Mouse (Mus musculus) stomach, postnatal 0 days (tissue): ENCODE results near the gene Clcn7. TPM values are rescaled to one million over a fixed set of nuclear protein-coding genes. Genes with fewer than 3 reads are reported as not detected.

ENCODE experiments used
- ATAC-seq: fragments of 200-750 bp; cut with Nextera tagmentation; 2 replicates; pipeline ENCODE4 v1.8.0; 2017; ENCODE audit not compliant: low FRiP score, low TSS enrichment
- DNase-seq: peaks from one replicate; pipeline ENCODE4 v3.0.0-alpha.2; 2016; ENCODE audit warnings: low spot score
- H3K27ac ChIP-seq: fragments of 300-500 bp; sonication (generic); replicated peaks from 2 replicates; pipeline ENCODE4 v1.5.1; 2014; ENCODE audit warnings: mild to moderate bottlenecking, control low read depth
- H3K27me3 ChIP-seq: fragments of 300-500 bp; sonication (generic); 2 replicates; pipeline ENCODE4 v1.6.1; 2014; ENCODE audit warnings: low read length; ENCODE audit not compliant: control insufficient read depth, insufficient read depth
- H3K36me3 ChIP-seq: fragments of 300-500 bp; sonication (generic); 2 replicates; pipeline ENCODE4 v1.6.1; 2014; ENCODE audit warnings: low read length, mixed read lengths; ENCODE audit not compliant: control insufficient read depth, insufficient read depth
- H3K4me1 ChIP-seq: fragments of 300-500 bp; sonication (generic); replicated peaks from 2 replicates; pipeline ENCODE4 v1.6.1; 2014; ENCODE audit warnings: antibody characterized with exemption; ENCODE audit not compliant: control insufficient read depth, insufficient read depth
- H3K4me2 ChIP-seq: fragments of 300-500 bp; sonication (generic); replicated peaks from 2 replicates; pipeline ENCODE4 v1.6.1; 2014; ENCODE audit warnings: low read depth, mild to moderate bottlenecking, control low read depth, moderate library complexity
- H3K4me3 ChIP-seq: fragments of 300-500 bp; sonication (generic); 2 replicates; pipeline ENCODE4 v1.5.1; 2014; ENCODE audit warnings: low read depth, low read length, control low read depth
- H3K9ac ChIP-seq: fragments of 300-500 bp; sonication (generic); 2 replicates; pipeline ENCODE4 v1.6.1; 2014; ENCODE audit warnings: mild to moderate bottlenecking, low read length, control low read depth, mixed read lengths
- H3K9me3 ChIP-seq: fragments of 300-500 bp; sonication (generic); 2 replicates; pipeline ENCODE4 v1.6.1; 2016; ENCODE audit warnings: low read length; ENCODE audit not compliant: control insufficient read depth
- CTCF ChIP-seq: IDR thresholded peaks from 2 replicates; pipeline ENCODE4 v1.5.1; 2016; ENCODE audit warnings: antibody characterized with exemption, low read depth, mild to moderate bottlenecking, moderate library complexity
- EP300 ChIP-seq: optimal IDR thresholded peaks from 2 replicates; pipeline ENCODE3; 2016; ENCODE audit warnings: antibody characterized with exemption
- WGBS: fragments of 180-500 bp; shearing (Covaris S2); extraction: QIAGEN DNeasy Blood & Tissue Kit; methylation state at CpG from one replicate; pipeline ENCODE4 v1.1.7; 2014; 5-methylcytosine and 5-hydroxymethylcytosine counted together
- polyA plus RNA-seq: library from polyadenylated mRNA; unstranded; fragments of >200 nt; fragmentation: Nextera tagmentation; extraction: Ambion mirVana; gene quantifications from 2 replicates; pipeline ENCODE4 v1.2.1, GENCODE M21; 2015

The Clcn7 gene
- 10.5 and 11.5 TPM in 2 replicates for polyA plus RNA-seq

DNA sequence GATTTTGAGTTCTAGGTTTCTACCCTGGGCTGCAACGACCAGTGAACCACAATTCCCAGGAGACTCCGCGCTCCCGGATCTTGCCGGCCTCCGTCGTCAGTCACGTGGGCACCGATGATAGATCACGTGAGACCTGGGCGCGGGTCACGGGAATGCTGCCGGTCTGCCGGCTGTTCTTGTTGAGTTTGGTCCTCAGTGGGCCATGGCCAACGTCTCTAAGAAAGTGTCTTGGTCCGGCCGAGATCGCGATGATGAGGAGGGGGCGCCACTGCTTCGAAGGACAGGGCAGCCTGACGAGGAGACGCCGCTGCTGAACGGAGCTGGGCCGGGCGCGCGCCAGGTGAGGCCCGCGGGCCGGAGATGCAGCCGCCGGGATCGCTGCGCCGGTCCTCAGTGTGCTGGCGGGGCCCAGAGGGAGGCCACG, at the start of gene Clcn7:
Gene Clcn7 (plus strand): TSS at position 117 of the 424 bp plus-strand sequence.
- peak within 1 kb of the TSS; percentile 53; the same call in 1 of the 2 replicates for H3K27ac ChIP-seq

DNA sequence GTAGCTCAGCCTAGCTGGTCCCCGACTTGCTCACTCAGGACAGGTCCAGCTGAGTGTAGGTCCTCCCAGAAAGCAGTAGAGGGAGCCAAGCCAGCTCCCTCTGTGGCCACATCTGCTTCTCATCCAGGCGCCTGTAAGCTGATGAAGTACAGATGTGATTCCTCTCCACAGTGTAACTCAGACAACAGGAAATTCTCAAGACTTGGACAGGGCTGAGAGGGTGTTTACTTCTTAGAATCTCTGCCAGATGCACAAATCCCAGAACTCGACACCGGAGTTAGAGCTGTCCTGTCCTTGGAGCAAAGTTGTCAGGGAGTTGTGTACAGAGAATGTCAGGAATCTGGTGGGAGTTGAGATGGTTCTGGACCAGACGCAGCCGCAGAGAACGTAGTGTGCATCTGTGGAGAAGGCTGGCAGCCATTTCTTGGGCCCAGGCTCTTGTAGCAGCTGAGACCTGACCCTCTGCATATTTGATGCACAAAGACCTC, 49.7 kb upstream of the Clcn7 start, which contains the start of gene Tmem204:
Gene Tmem204 (minus strand): TSS at position 148 of the 488 bp plus-strand sequence.
- Histone ChIP-seq H3K36me3 (0 out of 2 replicates have a peak, but pooled peaks cover 3% of the 10 kb centered on the region), H3K9me3 (no peaks in the 10 kb centered on the region), H3K27ac (peak within 1 kb of the TSS; percentile 94), H3K27me3 (no peaks in the 10 kb centered on the region), H3K4me3 (no peak within 1 kb of the TSS), H3K4me1 (peaks cover 14% of the 10 kb centered on the region), H3K9ac (0 out of 2 replicates have a peak within 1 kb of the TSS, but pooled peaks have one; percentile 14), H3K4me2 (peak within 1 kb of the TSS; percentile 17; the same call in 1 of the 2 replicates)
- peak; percentile 86 for ATAC-seq
- 32% methylated on average over 7 of the region's 7 CpGs for WGBS
- TF ChIP-seq CTCF (peak; percentile 73), EP300 (peak; percentile 72)
- DNase-seq: peak; percentile 62

More for the DNA sequence above, at the start of gene Clcn7:
- peak; percentile 94 for DNase-seq
- TF ChIP-seq EP300 (no peak), CTCF (peak; percentile 27; the same call in 1 of the 2 replicates)
- no peaks in the 10 kb centered on the region for H3K4me1 ChIP-seq
- H3K9ac ChIP-seq: peak within 1 kb of the TSS; percentile 87
- no peaks in the 10 kb centered on the region for H3K27me3 ChIP-seq
- peak within 1 kb of the TSS; percentile 91 for H3K4me3 ChIP-seq
- no peaks in the 10 kb centered on the region for H3K9me3 ChIP-seq
- peak; percentile 94 for ATAC-seq
- H3K4me2 ChIP-seq: peak within 1 kb of the TSS; percentile 54
- no peaks in the 10 kb centered on the region for H3K36me3 ChIP-seq
- under 1% methylated on average over 40 of the region's 40 CpGs for WGBS

DNA sequence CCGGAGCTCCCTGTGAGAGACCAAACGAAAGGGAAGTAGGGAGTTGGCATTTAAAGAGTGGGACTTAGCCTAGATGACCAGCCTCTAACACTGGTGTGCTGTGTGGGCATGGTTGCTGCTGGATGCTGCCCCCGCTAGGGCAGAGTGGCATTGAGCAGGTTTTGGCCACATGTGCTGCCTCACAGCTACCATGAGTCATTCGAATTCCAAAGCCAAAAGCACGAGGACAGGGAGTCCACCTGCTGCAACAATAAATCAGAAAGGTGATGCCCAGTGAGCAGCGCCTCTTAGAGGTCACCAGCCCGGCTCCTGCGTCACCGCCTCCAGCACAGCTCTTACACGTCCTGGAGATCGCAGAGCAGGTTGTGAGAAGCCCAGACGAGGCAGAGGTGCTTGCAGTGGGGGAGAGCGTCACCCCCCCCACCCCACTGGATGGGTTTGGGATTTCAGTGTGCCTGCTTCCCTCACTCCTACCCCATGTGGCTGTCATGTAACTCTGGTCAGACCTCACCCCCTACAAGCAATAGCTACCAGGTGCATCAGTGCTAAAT, 48.3 kb upstream of the Clcn7 start:
- H3K27me3 ChIP-seq: no peaks in the 10 kb centered on the region

DNA sequence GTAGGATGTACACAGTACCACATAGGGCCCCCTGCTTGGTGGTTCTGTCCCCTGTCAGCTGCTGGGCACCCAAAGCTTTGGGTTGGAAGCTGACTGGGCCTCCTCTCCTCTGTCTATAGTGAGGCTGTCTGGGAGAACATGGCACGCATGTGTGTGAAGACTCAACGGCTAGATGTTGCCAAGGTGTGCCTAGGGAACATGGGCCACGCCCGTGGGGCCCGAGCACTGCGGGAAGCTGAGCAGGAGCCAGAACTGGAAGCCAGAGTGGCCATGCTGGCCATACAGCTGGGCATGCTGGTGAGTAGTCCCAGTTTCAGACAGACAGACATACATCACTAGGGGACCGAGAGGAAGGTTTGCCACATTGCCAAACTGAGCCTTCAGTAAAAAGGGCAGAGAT, 46.5 kb upstream of the Clcn7 start:
- Histone ChIP-seq H3K36me3 (0 out of 2 replicates have a peak, but pooled peaks cover 3% of the 10 kb centered on the region), H3K27me3 (no peaks in the 10 kb centered on the region), H3K9me3 (no peaks in the 10 kb centered on the region), H3K4me2 (no peak overlapping the region), H3K9ac (no peak overlapping the region), H3K4me3 (no peak overlapping the region), H3K27ac (no peak overlapping the region), H3K4me1 (peaks cover 9% of the 10 kb centered on the region; the same call in 1 of the 2 replicates)
- 71% methylated on average over 7 of the region's 7 CpGs for WGBS
- ATAC-seq: no peak
- TF ChIP-seq CTCF: no peak
- no peak for TF ChIP-seq EP300
- peak; percentile 45 for DNase-seq

More for the DNA sequence above, 48.3 kb upstream of the Clcn7 start:
- peaks cover 14% of the 10 kb centered on the region for H3K4me1 ChIP-seq
- H3K9ac ChIP-seq: no peak overlapping the region
- H3K27ac ChIP-seq: peak overlapping the region; percentile 30
- H3K4me2 ChIP-seq: no peak overlapping the region
- TF ChIP-seq EP300 (no peak), CTCF (peak; percentile 14; the same call in 1 of the 2 replicates)
- H3K4me3 ChIP-seq: no peak overlapping the region
- no peaks in the 10 kb centered on the region for H3K9me3 ChIP-seq
- 0 out of 2 replicates have a peak, but pooled peaks cover 3% of the 10 kb centered on the region for H3K36me3 ChIP-seq
- DNase-seq (no peak), ATAC-seq (no peak)
- 65% methylated on average over 13 of the region's 13 CpGs for WGBS

DNA sequence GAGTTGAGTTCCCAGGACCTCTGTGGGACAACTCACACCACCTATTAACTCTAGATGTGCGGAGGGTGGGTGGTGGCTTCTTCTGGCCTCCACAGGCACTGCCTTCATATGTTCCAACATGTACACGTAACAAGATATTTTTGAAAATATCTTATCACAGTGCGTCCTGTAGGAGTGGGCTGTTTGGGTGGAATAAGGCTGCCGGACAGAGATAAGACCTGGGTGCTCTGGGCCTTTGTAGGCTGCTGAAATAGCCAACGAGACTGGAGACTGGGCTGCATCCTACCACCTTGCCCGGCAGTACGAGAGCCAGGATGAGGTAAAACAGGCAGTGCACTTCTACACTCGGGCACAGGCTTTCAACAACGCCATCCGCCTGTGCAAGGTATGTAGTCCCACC, 44.0 kb upstream of the Clcn7 start:
- peaks cover 5% of the 10 kb centered on the region; the same call in 1 of the 2 replicates for H3K36me3 ChIP-seq
- H3K4me3 ChIP-seq: no peak overlapping the region
- H3K27ac ChIP-seq: no peak overlapping the region
- 85% methylated on average over 10 of the region's 10 CpGs for WGBS
- H3K9me3 ChIP-seq: no peaks in the 10 kb centered on the region
- no peaks in the 10 kb centered on the region for H3K4me1 ChIP-seq
- no peak overlapping the region for H3K4me2 ChIP-seq
- no peak for DNase-seq
- no peaks in the 10 kb centered on the region for H3K27me3 ChIP-seq
- H3K9ac ChIP-seq: no peak overlapping the region
- no peak for TF ChIP-seq CTCF
- TF ChIP-seq EP300: no peak
- no peak for ATAC-seq

DNA sequence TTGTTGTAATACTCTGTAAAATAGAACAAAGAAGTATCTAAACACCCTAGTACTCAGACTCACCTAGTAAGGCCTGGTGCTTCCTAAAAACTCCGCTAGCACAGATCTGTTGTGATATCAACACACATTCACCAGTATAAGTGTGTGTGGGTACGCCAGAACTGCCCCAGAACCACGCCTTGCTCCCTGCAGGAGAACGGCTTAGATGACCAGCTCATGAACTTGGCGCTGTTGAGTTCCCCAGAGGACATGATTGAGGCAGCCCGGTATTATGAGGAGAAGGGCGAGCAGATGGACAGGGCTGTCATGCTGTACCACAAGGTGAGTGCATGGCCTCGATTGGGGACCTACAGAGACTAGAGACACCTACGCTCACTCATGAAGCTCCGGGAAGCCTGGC, 42.7 kb upstream of the Clcn7 start:
- 91% methylated on average over 10 of the region's 10 CpGs for WGBS

More for the DNA sequence above, 42.7 kb upstream of the Clcn7 start:
- DNase-seq: no peak
- Histone ChIP-seq H3K27me3 (no peaks in the 10 kb centered on the region), H3K36me3 (peaks cover 5% of the 10 kb centered on the region; the same call in 1 of the 2 replicates), H3K27ac (no peak overlapping the region), H3K9ac (no peak overlapping the region), H3K4me3 (no peak overlapping the region), H3K4me1 (no peaks in the 10 kb centered on the region), H3K4me2 (no peak overlapping the region), H3K9me3 (no peaks in the 10 kb centered on the region)
- TF ChIP-seq EP300: no peak
- TF ChIP-seq CTCF: no peak
- no peak for ATAC-seq
